Mouse (Mus musculus): ENCODE measurements around the gene Tmem189.

Tmem189 gene

GRCm38 (mm10) chr2:167605817-167606744 lies 83.5 kb downstream of the Tmem189 start:
- in situ Hi-C loops (cut with MboI; ENCODE audit: unreplicated experiment in 2 of 2) = loop anchor here in 1 of 2 experiments (10.0 to 25.0 kb wide), 2 partner anchors 181 to 319 kb away; partner anchors contain the start of gene Slc9a8

GRCm38 (mm10) chr2:167605178-167605794 lies 84.3 kb downstream of the Tmem189 start:
- in situ Hi-C loops (cut with MboI; ENCODE audit: unreplicated experiment in 2 of 2) = loop anchor here in 1 of 2 experiments (10.0 to 25.0 kb wide), 2 partner anchors 180 to 318 kb away; partner anchors contain the start of gene Slc9a8

- in situ Hi-C loops (cut with MboI; ENCODE audit: unreplicated experiment in 2 of 2) = loop anchor here (5.0 to 25.0 kb wide), 3 partner anchors 71 to 316 kb away; partner anchors contain the start of gene Slc9a8 (in 1 of the 2)
These were observed 86.6 kb downstream of the Tmem189 start for GRCm38 (mm10) chr2:167602978-167603377.

GRCm38 (mm10) chr2:167602364-167602763 lies 87.3 kb downstream of the Tmem189 start:
- in situ Hi-C loops (cut with MboI; ENCODE audit: unreplicated experiment in 2 of 2) = loop anchor here (5.0 to 25.0 kb wide), 3 partner anchors 70 to 315 kb away; partner anchors contain the start of gene Slc9a8 (in 1 of the 2)

DNA sequence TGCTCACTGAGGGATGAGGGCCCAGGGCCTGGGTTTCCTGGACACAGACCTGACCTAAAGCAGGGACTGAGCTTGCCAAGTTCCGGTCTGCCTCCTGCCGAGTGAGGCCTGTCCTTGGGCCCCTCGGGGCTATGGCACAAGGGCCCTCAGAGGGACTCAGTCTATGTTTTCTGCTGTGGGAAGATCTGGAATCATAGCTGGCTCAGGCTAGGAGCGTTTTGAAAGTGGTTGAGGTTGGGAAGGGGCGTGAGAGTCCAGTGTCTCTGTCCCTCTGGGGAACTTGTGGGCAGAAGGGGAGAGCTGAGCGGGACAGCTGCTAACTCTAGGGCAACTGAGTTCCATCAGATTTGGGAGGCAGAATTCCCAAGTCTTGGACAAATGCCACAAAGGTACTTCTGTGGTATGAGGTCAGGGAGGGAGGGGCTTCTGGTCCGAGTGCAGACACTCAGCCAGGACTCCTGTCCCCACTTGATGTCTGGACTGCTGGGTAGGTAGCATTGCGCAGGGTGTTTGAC lies 89.1 kb downstream of the Tmem189 start:
- in situ Hi-C loops (cut with MboI; ENCODE audit: unreplicated experiment in 2 of 2) = loop anchor here (5.0 to 25.0 kb wide), 3 partner anchors 68 to 313 kb away; partner anchors contain the start of gene Slc9a8 (in 1 of the 2)

DNA sequence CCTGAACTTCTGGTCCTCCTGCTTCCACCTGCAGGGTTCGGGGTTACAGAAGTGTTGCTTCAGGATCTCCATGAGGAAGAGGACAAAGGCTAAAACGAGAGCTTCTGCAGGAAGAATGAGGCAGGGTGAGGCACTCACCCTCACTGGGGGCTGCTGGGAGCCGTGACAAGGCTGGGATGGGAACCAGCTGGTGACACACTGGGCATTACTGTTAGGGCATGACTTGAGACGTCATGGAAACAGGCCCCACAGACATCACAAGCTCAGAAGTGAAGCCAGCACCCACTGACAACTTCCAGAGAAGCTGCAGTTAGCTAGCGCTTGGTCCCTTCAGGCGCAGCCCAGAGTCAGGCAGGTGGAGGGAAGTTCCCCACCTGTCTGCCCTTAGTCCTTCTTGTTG lies 89.7 kb downstream of the Tmem189 start:
- in situ Hi-C loops (cut with MboI; ENCODE audit: unreplicated experiment in 2 of 2) = loop anchor here (5.0 to 25.0 kb wide), 4 partner anchors 68 to 313 kb away; partner anchors contain the start of gene Slc9a8 (in 2 of the 2)

- in situ Hi-C loops (cut with MboI; ENCODE audit: unreplicated experiment in 2 of 2) = loop anchor here in 1 of 2 experiments (5.0 kb wide), 1 partner anchor 177 kb away; the partner anchor contains the start of gene Slc9a8
These were observed 90.4 kb downstream of the Tmem189 start for GRCm38 (mm10) chr2:167599195-167599594.

GRCm38 (mm10) chr2:167597492-167598186 lies 92.0 kb downstream of the Tmem189 start:
- in situ Hi-C loops (cut with MboI; ENCODE audit: unreplicated experiment in 2 of 2) = loop anchor here in 1 of 2 experiments (5.0 kb wide), 1 partner anchor 175 kb away; the partner anchor contains the start of gene Slc9a8

GRCm38 (mm10) chr2:167596726-167597491 lies 92.7 kb downstream of the Tmem189 start:
- in situ Hi-C loops (cut with MboI; ENCODE audit: unreplicated experiment in 2 of 2) = loop anchor here in 1 of 2 experiments (5.0 kb wide), 1 partner anchor 175 kb away; the partner anchor contains the start of gene Slc9a8

GRCm38 (mm10) chr2:167596262-167596661 lies 93.4 kb downstream of the Tmem189 start:
- in situ Hi-C loops (cut with MboI; ENCODE audit: unreplicated experiment in 2 of 2) = loop anchor here in 1 of 2 experiments (5.0 kb wide), 1 partner anchor 174 kb away; the partner anchor contains the start of gene Slc9a8

GRCm38 (mm10) chr2:167595761-167596171 lies 93.9 kb downstream of the Tmem189 start:
- in situ Hi-C loops (cut with MboI; ENCODE audit: unreplicated experiment in 2 of 2) = loop anchor here in 1 of 2 experiments (5.0 kb wide), 1 partner anchor 173 kb away; the partner anchor contains the start of gene Slc9a8

DNA sequence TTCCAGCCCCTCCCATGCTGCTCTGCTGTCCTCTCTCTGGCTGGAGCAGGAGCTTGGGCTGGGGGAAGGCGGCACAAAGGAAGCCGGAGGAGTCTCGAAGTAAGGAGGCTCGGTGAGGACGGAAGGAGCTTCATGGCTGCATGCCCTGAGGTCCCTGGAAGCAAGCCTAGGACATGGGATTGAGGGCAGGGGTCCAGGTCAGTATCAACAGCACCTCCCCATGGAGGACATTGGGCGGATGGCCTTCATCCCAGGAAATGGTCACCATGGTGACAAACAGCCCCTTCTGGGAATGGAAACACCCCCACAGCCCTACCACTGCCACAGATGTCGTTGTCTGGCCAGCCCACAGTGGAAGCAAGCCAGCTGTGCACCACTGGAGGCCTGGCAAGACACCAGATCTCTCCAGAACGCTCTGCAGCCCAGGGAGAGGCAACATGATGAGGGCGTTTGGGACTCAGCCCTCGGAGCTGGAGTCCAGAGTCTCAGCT lies 95.1 kb downstream of the Tmem189 start:
- in situ Hi-C loops (cut with MboI; ENCODE audit: unreplicated experiment in 2 of 2) = no loop called here

- in situ Hi-C loops (cut with MboI; ENCODE audit: unreplicated experiment in 2 of 2) = no loop called here
These were observed 95.9 kb downstream of the Tmem189 start for GRCm38 (mm10) chr2:167593551-167594250.
